Mouse (Mus musculus) spleen, adult 2 months (tissue): ENCODE data around the gene Prkcb. TPM values are rescaled to one million over a fixed set of nuclear protein-coding genes. Genes with fewer than 3 reads are reported as not detected.

Source experiments
- DNase-seq, 2 experiments: peaks; one replicate each; pipeline versions ENCODE4 v3.0.0 to v3.0.0-alpha.2; 2012 to 2021; ENCODE audit warnings: low spot score in 2 of 2, low read depth in 1 of 2
- H3K27ac ChIP-seq: fragments of 200-500 bp; 2 replicates; pipeline ENCODE4 v1.5.1; 2012; ENCODE audit warnings: low read length, inconsistent platforms; ENCODE audit not compliant: insufficient read depth
- H3K27me3 ChIP-seq: fragments of 200-500 bp; 2 replicates; pipeline ENCODE4 v1.6.1; 2012; ENCODE audit warnings: mild to moderate bottlenecking, moderate library complexity, low read length, inconsistent platforms; ENCODE audit not compliant: control insufficient read depth, insufficient read depth
- H3K36me3 ChIP-seq: fragments of 200-500 bp; 2 replicates; pipeline ENCODE4 v1.6.1; 2012; ENCODE audit warnings: mild to moderate bottlenecking, low read length, inconsistent platforms; ENCODE audit not compliant: control insufficient read depth, insufficient read depth
- H3K4me1 ChIP-seq: fragments of 200-500 bp; 2 replicates; pipeline ENCODE4 v1.6.1; 2011; ENCODE audit warnings: inconsistent platforms; ENCODE audit not compliant: control insufficient read depth, insufficient read depth, insufficient read length
- H3K4me3 ChIP-seq: fragments of 200-500 bp; 2 replicates; pipeline ENCODE4 v1.5.1; 2011; ENCODE audit warnings: mild to moderate bottlenecking, inconsistent platforms; ENCODE audit not compliant: insufficient read depth, insufficient read length; ENCODE audit errors: extremely low read depth
- CTCF ChIP-seq: fragments of 200-500 bp; IDR thresholded peaks from 2 replicates; pipeline ENCODE4 v1.5.1; 2011; ENCODE audit warnings: mild to moderate bottlenecking, inconsistent platforms; ENCODE audit not compliant: insufficient read depth, insufficient read length, insufficient replicate concordance; ENCODE audit errors: extremely low read depth
- POLR2A ChIP-seq: fragments of 200-500 bp; IDR thresholded peaks from 2 replicates; pipeline ENCODE4 v1.6.1; 2011; ENCODE audit warnings: low read depth, low read length, inconsistent platforms
- WGBS: fragments of 180-500 bp; shearing (Covaris S2); methylation state at CpG from one replicate; pipeline ENCODE4 v1.1.7; 2018; 5-methylcytosine and 5-hydroxymethylcytosine counted together
- polyA plus RNA-seq: library from polyadenylated mRNA; depleted of rRNA; stranded (reverse); fragments of >200 nt; gene quantifications from 2 replicates; pipeline ENCODE4 v1.2.3, GENCODE M21; 2012

Gene Prkcb
- polyA plus RNA-seq, 1 experiment: 106 TPM

DNA sequence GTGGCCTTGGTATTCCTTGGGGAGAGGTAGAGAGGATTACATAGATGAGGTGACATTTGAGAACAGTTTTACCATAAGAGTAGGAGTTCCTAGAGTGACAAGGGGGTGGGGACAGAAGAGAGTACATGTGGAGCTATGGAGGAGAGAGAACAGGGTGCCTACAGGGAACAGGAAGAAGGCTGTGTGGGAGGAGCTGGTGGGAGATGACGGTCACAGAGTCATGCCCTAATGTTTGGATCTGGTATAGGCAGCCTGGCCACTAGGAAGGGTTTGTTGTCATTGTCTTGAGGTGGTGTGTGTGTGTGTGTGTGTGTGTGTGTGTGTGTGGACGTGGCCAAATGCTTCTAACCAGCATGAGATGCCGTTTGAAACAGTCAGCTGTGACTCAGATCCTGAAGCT is 9.1 kb downstream of the Prkcb start:
- H3K4me3 ChIP-seq: no peak overlapping the region
- H3K27ac ChIP-seq: no peak overlapping the region
- peaks cover 14% of the 10 kb centered on the region for H3K4me1 ChIP-seq
- WGBS: 54% methylated on average over 3 of the region's 3 CpGs
- no peaks in the 10 kb centered on the region for H3K27me3 ChIP-seq
- TF ChIP-seq CTCF (no peak), POLR2A (no peak)
- peaks cover 12% of the 10 kb centered on the region for H3K36me3 ChIP-seq
- DNase-seq: no peak

DNA sequence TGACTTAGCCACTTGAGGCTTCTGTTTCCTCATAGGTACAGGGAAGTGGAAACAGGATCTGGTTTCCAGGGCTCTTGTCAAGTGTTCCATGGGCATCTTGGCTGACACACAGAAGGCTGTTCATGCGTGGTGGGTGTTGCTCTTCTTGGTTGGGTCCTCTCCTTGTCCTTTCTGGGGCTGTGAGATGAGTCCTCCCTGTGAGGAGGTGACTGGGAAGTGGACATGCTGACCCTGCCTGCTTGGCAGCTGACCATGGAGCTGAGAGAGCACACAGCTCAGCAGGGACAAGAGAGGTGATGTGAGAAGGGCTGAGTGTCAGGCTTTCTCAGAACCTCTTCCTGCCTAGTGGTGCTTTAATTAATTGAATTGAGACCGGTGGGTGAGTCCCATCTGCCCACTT is 10.2 kb downstream of the Prkcb start:
- DNase-seq: no peak
- 83% methylated on average over 2 of the region's 2 CpGs for WGBS
- H3K27me3 ChIP-seq: no peaks in the 10 kb centered on the region
- H3K27ac ChIP-seq: no peak overlapping the region
- H3K4me1 ChIP-seq: peaks cover 14% of the 10 kb centered on the region
- no peak overlapping the region for H3K4me3 ChIP-seq
- no peak for TF ChIP-seq CTCF
- H3K36me3 ChIP-seq: peaks cover 12% of the 10 kb centered on the region

DNA sequence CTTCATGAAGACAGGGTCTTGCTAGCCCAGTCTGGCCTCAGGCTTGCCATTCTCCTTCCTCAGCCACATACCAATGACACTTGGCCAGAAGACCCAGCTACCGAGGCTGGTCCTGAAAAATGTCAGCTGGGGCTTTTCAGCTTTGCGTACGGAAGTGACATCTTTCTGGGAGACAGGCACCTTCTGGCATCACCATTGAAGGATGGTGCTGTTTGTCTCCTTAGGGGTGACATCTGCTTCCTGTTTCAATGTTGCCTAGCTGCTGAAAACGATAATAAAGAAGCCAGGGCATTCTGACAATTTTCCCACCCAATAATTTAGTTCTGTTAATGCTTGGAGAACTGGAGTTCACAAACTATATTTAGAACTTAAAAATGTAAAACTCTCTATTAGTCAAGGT is 12.0 kb downstream of the Prkcb start:
- H3K27ac ChIP-seq: no peak overlapping the region
- no peak overlapping the region for H3K4me3 ChIP-seq
- TF ChIP-seq CTCF (no peak), POLR2A (no peak)
- peaks cover 12% of the 10 kb centered on the region for H3K36me3 ChIP-seq
- H3K27me3 ChIP-seq: no peaks in the 10 kb centered on the region
- no peak for DNase-seq
- peaks cover 19% of the 10 kb centered on the region for H3K4me1 ChIP-seq
- WGBS: 64% methylated on average over 4 of the region's 4 CpGs

DNA sequence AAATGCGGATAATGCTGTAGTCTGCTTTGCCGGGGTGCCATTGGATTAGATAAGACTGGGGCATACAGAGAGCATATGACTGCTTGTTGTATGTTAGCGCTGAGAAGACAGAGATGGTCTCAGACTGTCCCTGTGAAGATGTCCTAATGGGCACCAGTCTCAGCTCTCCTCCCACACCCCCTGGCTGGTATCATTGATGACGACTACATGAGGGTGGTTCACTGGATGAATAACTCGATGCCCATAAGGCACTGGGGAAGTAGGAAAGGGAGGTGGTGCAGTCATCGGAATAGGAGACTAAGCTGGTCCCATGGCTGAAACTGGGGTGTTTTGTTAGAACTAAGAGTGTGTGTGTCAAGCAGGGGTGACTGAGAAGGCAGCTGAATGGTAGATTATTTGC is 14.0 kb downstream of the Prkcb start:
- Histone ChIP-seq H3K4me3 (no peak overlapping the region), H3K27me3 (no peaks in the 10 kb centered on the region), H3K4me1 (peaks cover 12% of the 10 kb centered on the region; the same call in 1 of the 2 replicates), H3K27ac (no peak overlapping the region), H3K36me3 (peaks cover 10% of the 10 kb centered on the region)
- DNase-seq: no peak
- 91% methylated on average over 6 of the region's 6 CpGs for WGBS
- TF ChIP-seq CTCF: no peak
- TF ChIP-seq POLR2A: no peak

DNA sequence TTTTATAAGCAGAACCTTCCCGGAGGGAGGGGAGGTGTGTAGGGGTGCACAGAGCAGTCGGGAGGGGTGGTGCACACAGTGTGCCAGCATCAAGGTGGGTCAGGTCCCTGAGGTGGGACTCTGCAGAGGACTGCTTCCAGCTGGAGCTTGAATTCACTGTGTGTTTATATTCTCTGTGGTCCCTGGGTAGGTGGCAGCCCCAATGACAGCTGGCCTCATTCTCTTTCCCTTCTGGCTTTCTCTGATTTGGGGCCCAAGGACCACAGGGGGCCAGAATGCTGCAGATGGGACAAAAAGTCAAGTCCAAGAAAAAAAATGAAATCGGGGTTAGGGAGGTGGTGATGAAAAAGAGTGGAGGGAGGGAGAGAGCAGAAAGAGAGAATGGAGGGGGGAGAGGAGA is 15.4 kb downstream of the Prkcb start:
- Histone ChIP-seq H3K36me3 (peaks cover 9% of the 10 kb centered on the region), H3K27me3 (no peaks in the 10 kb centered on the region), H3K27ac (no peak overlapping the region), H3K4me1 (peaks cover 9% of the 10 kb centered on the region; the same call in 1 of the 2 replicates), H3K4me3 (no peak overlapping the region)
- no peak for DNase-seq
- WGBS: 54% methylated on average over 3 of the region's 3 CpGs
- TF ChIP-seq CTCF (no peak), POLR2A (no peak)

DNA sequence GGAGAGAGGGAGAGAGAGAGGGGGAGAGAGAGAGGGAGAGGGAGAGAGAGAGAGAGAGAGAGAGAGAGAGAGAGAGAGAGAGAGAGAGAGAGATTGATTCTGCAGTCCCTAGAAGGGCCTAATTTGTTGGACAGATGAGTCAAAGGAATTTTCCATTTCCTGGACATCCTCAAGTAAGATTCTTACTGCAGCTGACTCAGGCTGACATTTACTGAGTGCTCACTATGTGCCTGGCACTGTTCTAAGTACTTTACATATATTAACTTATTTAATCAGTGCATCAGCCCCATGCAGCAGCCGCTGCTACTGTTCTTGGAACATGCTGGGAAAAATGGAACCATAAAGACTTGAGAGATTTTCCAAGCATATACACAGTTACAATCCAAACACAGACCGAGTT is 16.0 kb downstream of the Prkcb start:
- Histone ChIP-seq H3K27ac (no peak overlapping the region), H3K4me3 (no peak overlapping the region), H3K36me3 (peaks cover 7% of the 10 kb centered on the region), H3K4me1 (peaks cover 12% of the 10 kb centered on the region; the same call in 1 of the 2 replicates), H3K27me3 (no peaks in the 10 kb centered on the region)
- DNase-seq: no peak
- TF ChIP-seq POLR2A: no peak
- TF ChIP-seq CTCF: no peak
- 94% methylated on average over 2 of the region's 2 CpGs for WGBS

DNA sequence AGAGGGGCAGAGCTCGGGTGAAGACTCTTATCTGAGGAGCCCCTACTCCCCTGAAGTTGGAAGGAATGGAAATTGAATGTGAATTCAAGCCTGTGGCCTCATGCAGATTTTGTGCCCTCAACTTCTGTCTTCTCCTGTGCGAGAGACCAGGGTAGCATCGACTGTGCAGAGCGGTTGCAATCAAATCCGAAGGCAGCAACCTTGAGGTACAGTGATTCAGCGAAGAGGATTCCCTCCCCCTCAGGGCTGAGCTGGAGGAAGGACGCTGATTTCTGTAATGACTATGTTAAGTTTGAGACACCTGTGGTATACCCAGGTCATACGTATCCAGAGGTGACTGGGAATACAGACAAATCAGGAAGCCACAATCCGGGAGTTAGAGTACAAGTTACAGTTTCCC is 18.7 kb downstream of the Prkcb start:
- Histone ChIP-seq H3K27me3 (no peaks in the 10 kb centered on the region), H3K4me1 (peaks cover 29% of the 10 kb centered on the region; the same call in 1 of the 2 replicates), H3K27ac (no peak overlapping the region), H3K36me3 (peaks cover 1% of the 10 kb centered on the region; the same call in 1 of the 2 replicates), H3K4me3 (no peak overlapping the region)
- WGBS: 89% methylated on average over 9 of the region's 9 CpGs
- DNase-seq: no peak
- no peak for TF ChIP-seq POLR2A
